Mouse (Mus musculus): ENCODE data around the gene Gstp3. TPM values are rescaled to one million over a fixed set of nuclear protein-coding genes. Genes with fewer than 3 reads are reported as not detected.
"Not testable (repeated sequence)": the region's sequence is repeated elsewhere in the genome, so short reads cannot be mapped to it uniquely, and the experiment has no call there.

Gene Gstp3
- total RNA-seq, 2 experiments from 2014 or later, result not detected

GRCm38 (mm10) chr19:4051016-4051415 is 8.4 kb downstream of the Gstp3 start:
- intact Hi-C loops (cut with DNase I), result loop anchor here (5.0 kb wide), 1 partner anchor 36 kb away; no protein-coding TSS in a partner anchor
- no peak for DNase-seq (ENCODE audit: extremely low spot score in 1 of 2, low spot score in 2 of 2)

- intact Hi-C loops (cut with DNase I); DNase-seq (ENCODE audit: extremely low spot score in 1 of 2, low spot score in 2 of 2): not testable (repeated sequence)
These were observed 10.3 kb downstream of the Gstp3 start for GRCm38 (mm10) chr19:4049069-4049468.

GRCm38 (mm10) chr19:4047859-4048258 is 11.5 kb downstream of the Gstp3 start:
- intact Hi-C loops (cut with DNase I), result no loop called here
- DNase-seq (ENCODE audit: extremely low spot score in 1 of 2, low spot score in 2 of 2), result peak; percentile 48 to 81

GRCm38 (mm10) chr19:4046866-4047254 is 12.5 kb downstream of the Gstp3 start:
- no peak for DNase-seq (ENCODE audit: extremely low spot score in 1 of 2, low spot score in 2 of 2)
- intact Hi-C loops (cut with DNase I), result no loop called here

- intact Hi-C loops (cut with DNase I), result no loop called here
These were observed 13.2 kb downstream of the Gstp3 start, which contains the start of gene Gstp2 for GRCm38 (mm10) chr19:4045966-4046865. TSS of gene Gstp2 (minus strand) at chr19:4046023.

GRCm38 (mm10) chr19:4044109-4044508 is 15.3 kb downstream of the Gstp3 start:
- not testable (repeated sequence) for DNase-seq (ENCODE audit: extremely low spot score in 1 of 2, low spot score in 2 of 2)

More at GRCm38 (mm10) chr19:4045966-4046865, 13.2 kb downstream of the Gstp3 start, which contains the start of gene Gstp2:
- peak; percentile 76 to 87 for DNase-seq (ENCODE audit: extremely low spot score in 1 of 2, low spot score in 2 of 2)

GRCm38 (mm10) chr19:4042124-4042523 is 17.2 kb downstream of the Gstp3 start:
- intact Hi-C loops (cut with DNase I), result no loop called here
- DNase-seq (ENCODE audit: extremely low spot score in 1 of 2, low spot score in 2 of 2), result peak in 1 of 2 experiments; percentile 68

More at GRCm38 (mm10) chr19:4044109-4044508, 15.3 kb downstream of the Gstp3 start:
- intact Hi-C loops (cut with DNase I), result not testable (repeated sequence)

- peak in 1 of 2 experiments; percentile 18 for DNase-seq (ENCODE audit: extremely low spot score in 1 of 2, low spot score in 2 of 2)
- intact Hi-C loops (cut with DNase I), result not testable (repeated sequence)
These were observed 17.9 kb downstream of the Gstp3 start for GRCm38 (mm10) chr19:4041500-4041899.

- intact Hi-C loops (cut with DNase I), result not testable (repeated sequence)
- peak in 1 of 2 experiments; percentile 18 for DNase-seq (ENCODE audit: extremely low spot score in 1 of 2, low spot score in 2 of 2)
These were observed 18.4 kb downstream of the Gstp3 start for GRCm38 (mm10) chr19:4040941-4041340.

- DNase-seq (ENCODE audit: extremely low spot score in 1 of 2, low spot score in 2 of 2), result peak; percentile 78 to 92
- intact Hi-C loops (cut with DNase I), result no loop called here
These were observed 21.6 kb downstream of the Gstp3 start, which contains the start of gene Gstp1 for GRCm38 (mm10) chr19:4037788-4038232. TSS of gene Gstp1 (minus strand) at chr19:4037985.

- intact Hi-C loops (cut with DNase I); DNase-seq (ENCODE audit: extremely low spot score in 1 of 2, low spot score in 2 of 2): not testable (repeated sequence)
These were observed 22.1 kb downstream of the Gstp3 start for GRCm38 (mm10) chr19:4037154-4037787.

- intact Hi-C loops (cut with DNase I), result no loop called here
- DNase-seq (ENCODE audit: extremely low spot score in 1 of 2, low spot score in 2 of 2), result no peak
These were observed 22.9 kb downstream of the Gstp3 start for GRCm38 (mm10) chr19:4036327-4037045.

- intact Hi-C loops (cut with DNase I), result no loop called here
- no peak for DNase-seq (ENCODE audit: extremely low spot score in 1 of 2, low spot score in 2 of 2)
These were observed 25.6 kb downstream of the Gstp3 start for GRCm38 (mm10) chr19:4033742-4034141.

- DNase-seq (ENCODE audit: extremely low spot score in 1 of 2, low spot score in 2 of 2), result no peak
- intact Hi-C loops (cut with DNase I), result no loop called here
These were observed 26.1 kb downstream of the Gstp3 start for GRCm38 (mm10) chr19:4033298-4033697.

GRCm38 (mm10) chr19:4032668-4033067 is 26.7 kb downstream of the Gstp3 start:
- no peak for DNase-seq (ENCODE audit: extremely low spot score in 1 of 2, low spot score in 2 of 2)
- intact Hi-C loops (cut with DNase I), result no loop called here

- intact Hi-C loops (cut with DNase I), result no loop called here
- DNase-seq (ENCODE audit: extremely low spot score in 1 of 2, low spot score in 2 of 2), result no peak
These were observed 31.8 kb downstream of the Gstp3 start for GRCm38 (mm10) chr19:4027576-4027975.

- intact Hi-C loops (cut with DNase I), result no loop called here
- DNase-seq (ENCODE audit: extremely low spot score in 1 of 2, low spot score in 2 of 2), result no peak
These were observed 36.2 kb downstream of the Gstp3 start for GRCm38 (mm10) chr19:4023185-4023584.

- intact Hi-C loops (cut with DNase I), result loop anchor here (5.0 to 10.0 kb wide), 2 partner anchors 206 to 293 kb away; no protein-coding TSS in a partner anchor
These were observed 40.4 kb downstream of the Gstp3 start for GRCm38 (mm10) chr19:4018743-4019583.

More at GRCm38 (mm10) chr19:4018743-4019583, 40.4 kb downstream of the Gstp3 start:
- peak; percentile 81 to 87 for DNase-seq (ENCODE audit: extremely low spot score in 1 of 2, low spot score in 2 of 2)
